Mouse (Mus musculus) forelimb bud, embryonic 11.5 days (tissue): ENCODE measurements around the gene E130114P18Rik.

Experiments
- DNase-seq: peaks from one replicate; pipeline ENCODE4 v3.0.0-alpha.2; 2012; ENCODE audit warnings: low read depth, low spot score

Gene E130114P18Rik

DNA sequence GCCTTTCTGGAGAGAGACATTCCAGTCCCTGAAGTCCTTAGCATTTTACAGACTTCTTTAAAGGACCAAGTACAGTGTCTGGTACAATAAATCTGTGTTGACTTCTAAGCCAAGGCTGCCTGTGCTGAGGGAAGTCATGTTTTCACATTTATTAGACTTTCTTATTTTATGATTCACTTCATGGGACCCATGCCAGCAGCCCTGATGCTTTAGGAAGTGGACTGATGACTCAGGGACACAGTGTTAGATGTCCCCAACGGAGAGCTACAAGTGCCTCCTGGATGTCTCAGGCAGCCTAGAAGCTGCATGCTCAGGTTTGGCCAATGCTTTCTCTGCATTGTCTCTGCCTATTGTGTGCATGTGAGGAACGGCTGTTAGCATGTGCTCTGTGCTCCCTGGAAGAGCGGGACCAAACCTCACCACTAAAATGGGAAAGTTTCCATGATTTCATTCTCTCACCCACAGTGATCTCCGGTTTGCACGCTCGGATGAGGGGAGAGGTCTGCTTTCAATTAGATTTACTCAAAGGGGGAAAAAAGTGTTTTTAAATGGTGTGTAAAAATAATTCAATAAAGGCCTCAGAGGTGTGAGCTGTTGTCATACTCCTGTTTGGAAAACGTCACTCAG lies 82.4 kb downstream of the E130114P18Rik start:
- no peak for DNase-seq

- no peak for DNase-seq
Observed at GRCm38 (mm10) chr4:97693931-97694330, 83.9 kb downstream of the E130114P18Rik start.

GRCm38 (mm10) chr4:97693054-97693453 lies 84.8 kb downstream of the E130114P18Rik start:
- DNase-seq: no peak

DNA sequence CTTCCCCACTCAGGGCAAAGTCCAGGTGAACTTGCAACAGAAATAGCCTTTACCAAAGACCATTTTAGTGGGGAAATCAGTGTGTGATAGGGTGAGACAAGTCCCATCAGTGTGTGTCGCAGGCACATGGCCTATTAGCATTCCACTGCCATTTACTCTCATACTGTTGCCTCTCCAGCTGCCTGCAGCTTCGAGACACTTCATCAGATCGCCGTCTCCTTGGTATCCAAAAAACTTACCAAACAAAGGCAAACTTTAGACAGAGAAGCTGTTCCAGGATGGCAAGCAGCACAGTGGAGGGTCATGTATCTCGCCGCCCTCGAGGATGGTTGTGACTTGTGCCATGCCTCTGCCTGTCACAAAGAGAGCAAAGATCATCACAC lies 87.5 kb downstream of the E130114P18Rik start:
- DNase-seq: no peak

DNA sequence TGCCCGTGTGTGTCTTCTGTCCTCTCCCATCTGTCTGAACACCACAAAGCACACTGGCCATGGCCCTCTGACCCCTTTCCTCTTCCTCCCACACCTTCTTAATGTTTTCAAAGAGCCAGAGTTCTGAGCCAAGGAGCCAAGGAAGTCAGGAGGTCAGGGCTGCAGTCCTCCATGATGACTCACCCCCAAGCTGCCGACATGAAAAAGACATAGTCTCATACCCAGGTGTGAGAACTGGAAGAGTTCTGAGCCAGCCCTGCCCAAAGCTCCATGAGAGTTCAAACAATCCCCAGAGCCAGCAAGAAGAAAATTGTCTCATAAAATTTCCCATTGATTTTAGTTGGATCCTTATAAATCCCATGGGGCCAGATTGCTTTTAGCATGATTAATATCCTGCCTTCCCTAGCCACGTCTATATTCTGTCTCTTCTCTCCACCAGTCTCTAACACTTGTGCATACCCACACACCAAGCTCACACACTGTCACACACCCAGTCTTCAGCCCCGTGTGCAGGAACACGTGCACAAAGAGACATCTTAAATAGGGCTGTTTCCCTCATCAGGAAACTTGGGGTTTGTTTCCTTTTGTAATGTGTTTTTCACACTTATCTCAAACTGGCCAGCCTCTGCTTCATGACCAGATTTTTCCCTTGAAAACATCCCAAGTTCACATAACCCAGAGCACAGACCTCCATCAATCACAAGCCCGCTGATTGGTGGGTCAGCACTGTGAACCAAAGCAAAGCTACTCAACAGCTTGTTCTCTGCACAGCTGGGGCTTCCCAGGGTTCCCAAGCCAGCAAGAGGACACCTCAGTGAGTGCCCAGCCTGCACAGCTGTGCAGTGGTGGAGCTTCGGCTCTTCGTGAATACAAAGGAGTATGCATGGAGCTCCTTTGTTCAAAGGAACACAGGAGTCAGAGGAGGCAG lies 88.2 kb downstream of the E130114P18Rik start:
- peak; percentile 56 for DNase-seq

DNA sequence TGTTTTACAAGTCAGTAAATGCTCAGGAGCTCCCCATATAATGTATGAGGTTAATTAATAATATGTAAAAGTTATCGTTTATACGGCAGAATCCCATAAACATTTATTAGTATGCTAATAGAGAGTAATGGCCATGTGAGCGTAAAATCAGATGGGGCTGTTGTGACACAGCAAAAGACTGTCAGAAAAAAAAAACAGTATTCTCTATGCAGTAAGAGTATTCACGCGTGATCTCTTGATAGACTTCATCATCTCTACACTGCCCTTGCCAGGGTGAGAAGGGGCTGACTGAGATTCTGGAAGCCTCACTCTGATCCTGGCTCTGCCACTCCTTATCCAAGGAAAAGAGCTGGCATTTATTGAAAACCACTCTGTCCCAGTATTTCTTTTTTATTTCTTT lies 91.9 kb downstream of the E130114P18Rik start:
- DNase-seq: no peak

DNA sequence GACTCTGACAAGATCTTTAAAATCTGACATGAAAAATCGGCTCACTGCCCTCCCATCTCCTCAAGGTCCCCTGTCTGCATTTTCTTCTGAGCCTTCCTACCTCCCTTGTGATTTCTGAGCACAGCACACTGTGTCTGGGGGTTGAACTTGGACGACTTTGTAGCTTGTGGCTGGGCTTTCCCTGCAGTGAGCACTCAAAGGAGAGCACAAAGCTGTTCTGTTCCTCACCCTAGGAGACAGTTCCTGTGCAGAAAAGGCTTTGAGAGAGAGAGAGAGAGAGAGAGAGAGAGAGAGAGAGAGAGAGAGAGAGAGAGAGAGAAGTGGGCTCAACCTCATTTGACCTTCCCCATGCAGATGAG lies 101.3 kb downstream of the E130114P18Rik start:
- no peak for DNase-seq

- no peak for DNase-seq
Observed at GRCm38 (mm10) chr4:97675741-97676578, 101.9 kb downstream of the E130114P18Rik start.

DNA sequence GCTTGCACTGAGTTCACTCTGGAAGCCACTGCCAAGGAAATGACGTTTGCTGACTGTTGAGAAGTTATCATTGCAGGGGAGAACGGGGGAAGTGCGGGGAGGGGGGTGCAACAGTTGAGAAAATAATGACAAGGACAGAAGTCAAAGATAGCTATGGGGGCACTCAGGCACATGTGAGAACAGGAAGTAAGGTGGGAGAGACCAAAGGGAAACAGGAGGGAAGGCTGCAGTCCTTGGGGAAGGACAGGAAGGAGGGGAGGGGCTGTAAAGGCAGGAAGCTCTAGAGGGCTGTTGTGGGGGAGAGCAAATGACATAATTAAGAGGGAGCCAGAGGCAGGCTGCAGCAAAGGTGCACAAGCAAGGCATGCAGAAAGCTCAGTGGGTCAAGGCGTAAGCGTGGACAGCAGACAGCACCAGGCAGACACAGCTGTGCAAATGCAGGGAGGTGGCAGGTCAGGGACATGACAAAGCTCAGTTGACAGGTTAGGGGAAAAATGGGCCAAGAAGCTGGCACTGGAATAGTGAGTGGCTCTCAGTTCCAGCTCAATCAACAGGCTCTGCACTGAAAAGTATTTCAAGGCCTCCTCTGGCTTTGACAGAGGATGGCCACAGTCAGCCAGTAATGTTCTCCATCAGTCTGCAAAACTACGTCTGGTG lies 103.9 kb downstream of the E130114P18Rik start:
- DNase-seq: no peak

GRCm38 (mm10) chr4:97672501-97672900 lies 105.4 kb downstream of the E130114P18Rik start:
- no peak for DNase-seq

DNA sequence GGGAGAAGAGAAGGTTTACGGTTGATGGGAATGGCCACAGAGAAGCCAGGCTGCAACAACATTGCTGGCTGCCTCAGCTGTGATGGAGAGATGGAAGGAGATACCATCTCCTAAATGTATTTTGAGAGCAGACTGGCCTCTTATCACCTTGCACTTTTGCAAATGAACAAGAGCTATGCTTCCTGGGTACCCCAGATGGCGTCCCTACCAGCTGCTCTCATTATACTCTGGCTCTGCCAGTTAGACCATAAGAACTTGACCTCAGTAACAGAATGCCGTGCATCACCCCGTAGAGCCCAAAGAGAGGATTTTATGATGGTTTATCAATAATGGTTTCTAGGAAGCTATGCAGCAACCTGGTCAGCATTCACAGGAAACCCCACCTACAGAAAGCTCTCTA lies 106.0 kb downstream of the E130114P18Rik start:
- DNase-seq: no peak

GRCm38 (mm10) chr4:97670418-97670817 lies 107.5 kb downstream of the E130114P18Rik start:
- DNase-seq: no peak

- DNase-seq: no peak
Observed at GRCm38 (mm10) chr4:97669808-97670207, 108.1 kb downstream of the E130114P18Rik start.

GRCm38 (mm10) chr4:97665428-97665755 lies 112.5 kb downstream of the E130114P18Rik start:
- no peak for DNase-seq

DNA sequence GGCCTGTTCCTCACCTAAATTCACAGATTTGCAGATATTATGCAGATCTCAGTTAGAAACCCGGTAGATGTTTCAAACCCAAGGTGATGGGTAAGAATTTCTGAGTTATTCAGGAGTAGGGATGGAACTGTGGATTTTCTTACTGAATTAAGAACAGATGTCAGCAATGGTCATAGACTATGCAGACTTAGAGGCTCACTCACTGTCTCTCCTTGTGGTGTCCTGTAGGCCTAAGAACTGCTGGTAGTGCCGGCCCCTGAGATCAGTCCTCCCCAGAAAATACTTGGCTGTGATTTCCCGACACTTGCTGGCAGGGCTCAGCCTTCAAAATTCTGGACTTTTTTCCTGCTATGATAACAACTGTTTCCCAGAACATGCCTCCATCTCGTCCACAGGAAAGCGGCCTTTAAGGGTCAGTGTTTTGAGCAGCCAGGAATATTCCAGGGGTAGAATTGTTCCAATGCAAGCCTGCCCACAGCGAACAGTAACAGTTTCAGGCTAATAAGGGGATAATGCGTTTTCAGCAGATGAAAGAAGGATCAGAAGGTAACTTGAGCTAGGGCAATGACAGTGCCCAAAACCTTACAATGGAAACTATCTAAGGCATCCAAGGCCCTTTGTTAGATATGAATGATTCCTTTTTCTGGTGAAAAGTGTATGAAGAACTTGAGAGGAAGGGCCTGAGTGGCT lies 113.0 kb downstream of the E130114P18Rik start:
- DNase-seq: no peak

- DNase-seq: no peak
Observed at GRCm38 (mm10) chr4:97663922-97664321, 114.0 kb downstream of the E130114P18Rik start.

DNA sequence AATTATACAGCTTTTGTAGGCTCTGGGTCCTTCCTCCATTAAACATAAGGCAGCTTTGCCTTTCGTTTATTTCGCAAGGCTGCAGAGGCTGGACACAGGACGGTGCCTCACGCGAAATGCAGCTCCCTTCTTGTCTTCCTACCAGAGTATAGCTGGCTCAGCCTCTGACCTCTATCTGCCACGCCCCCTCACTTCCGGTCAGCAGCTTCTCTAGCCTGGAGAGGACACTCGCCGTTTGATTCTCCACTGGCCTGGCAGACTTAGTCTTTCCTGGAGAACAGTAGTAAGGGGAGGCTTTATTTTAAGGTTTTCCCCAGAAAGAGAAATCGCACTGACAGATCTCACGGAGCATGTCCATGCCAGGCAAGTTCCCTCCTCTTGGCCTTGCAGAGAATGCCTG lies 115.0 kb downstream of the E130114P18Rik start:
- no peak for DNase-seq

- no peak for DNase-seq
Observed at GRCm38 (mm10) chr4:97661611-97662273, 116.1 kb downstream of the E130114P18Rik start.

GRCm38 (mm10) chr4:97657586-97657985 lies 120.3 kb downstream of the E130114P18Rik start:
- peak; percentile 79 for DNase-seq

GRCm38 (mm10) chr4:97649626-97650015 lies 128.3 kb downstream of the E130114P18Rik start:
- no peak for DNase-seq
